Mouse (Mus musculus) T-helper 1 cell (primary cell): ENCODE measurements around the gene Rabl3.

ENCODE experiments used
- in situ Hi-C: fragments of 300-600 bp; cut with MboI, MseI; formaldehyde crosslinking; loops from one replicate; pipeline ENCODE4 v1.15.1; 2025; ENCODE audit warnings: high pct_unique_total_duplicates

The Rabl3 gene

DNA sequence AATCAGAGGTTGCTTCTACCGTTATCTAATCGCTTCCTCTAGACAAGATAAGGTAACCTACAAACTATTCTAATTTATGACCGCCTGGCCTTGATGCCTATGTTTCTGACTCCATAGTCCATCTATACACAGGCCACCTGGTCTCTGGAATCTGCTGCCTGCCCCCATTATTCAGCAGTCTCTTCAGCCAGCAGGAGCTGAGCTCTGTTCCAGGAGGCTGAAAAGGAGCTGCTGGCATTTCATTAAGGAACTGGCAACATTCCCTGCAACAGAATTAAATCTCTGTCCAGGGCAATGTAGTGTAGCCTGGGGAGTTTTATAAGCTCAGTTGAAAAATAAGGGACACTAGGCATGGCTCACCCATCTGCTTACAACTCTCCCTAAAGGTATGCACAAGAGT, 51.2 kb downstream of the Rabl3 start:
- in situ Hi-C loops: no loop called here

DNA sequence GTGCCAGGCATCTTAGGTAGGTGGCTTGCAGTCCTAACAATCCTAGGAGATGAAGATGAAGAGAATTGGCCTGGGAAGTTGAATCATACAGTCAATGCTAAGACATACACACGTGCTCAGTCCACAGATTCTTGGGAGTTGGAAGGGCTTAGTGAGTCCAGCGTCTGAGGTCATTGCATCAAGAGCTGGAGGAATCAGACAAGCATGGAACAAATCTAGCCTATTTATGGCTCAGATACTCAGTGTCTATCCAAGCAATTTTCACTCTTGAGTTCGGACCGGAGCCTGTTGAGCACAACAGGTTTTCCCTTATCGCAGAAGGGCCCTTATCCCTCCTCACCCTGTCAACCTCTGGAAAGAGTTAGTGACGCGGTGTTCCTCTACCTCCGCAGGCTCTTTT, 51.9 kb downstream of the Rabl3 start:
- in situ Hi-C loops: no loop called here

DNA sequence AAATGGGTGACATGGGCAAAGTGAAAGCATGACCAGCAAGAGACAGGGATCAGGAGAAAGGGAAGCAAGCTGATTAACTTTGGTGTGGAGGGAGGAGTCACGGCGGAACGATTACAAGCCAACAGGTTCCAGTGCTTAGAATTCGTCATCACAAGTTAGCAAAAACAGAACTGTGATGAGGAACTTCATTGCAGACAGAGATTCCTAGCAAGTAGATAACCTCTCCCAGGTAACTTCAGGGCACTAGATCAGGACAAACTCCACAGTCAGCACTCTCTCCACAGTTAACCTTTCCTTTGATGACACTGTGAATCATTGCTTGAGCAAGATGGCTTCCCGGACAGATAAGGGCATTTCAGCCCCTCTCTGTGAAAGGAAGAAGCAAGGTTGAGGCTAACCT, 57.7 kb downstream of the Rabl3 start:
- in situ Hi-C loops: no loop called here

DNA sequence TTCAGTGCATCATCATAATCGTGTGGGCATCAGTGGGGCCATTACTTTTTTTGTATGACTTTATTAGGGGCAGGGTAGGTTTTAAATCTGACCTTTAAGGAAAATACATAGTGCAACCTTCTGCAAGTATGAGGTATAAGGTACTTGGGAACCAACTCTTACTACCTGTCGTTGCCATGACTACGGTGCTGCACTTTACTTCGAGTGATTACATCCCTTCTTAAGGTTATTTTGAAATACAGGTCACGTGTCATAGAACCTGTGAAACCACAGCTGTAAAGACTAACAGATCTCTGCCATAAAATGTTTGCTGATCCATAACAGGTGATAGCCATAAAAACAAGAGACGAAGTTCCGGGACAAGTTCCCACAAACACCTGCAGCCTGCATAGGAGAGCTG, 58.8 kb downstream of the Rabl3 start:
- in situ Hi-C loops: no loop called here

DNA sequence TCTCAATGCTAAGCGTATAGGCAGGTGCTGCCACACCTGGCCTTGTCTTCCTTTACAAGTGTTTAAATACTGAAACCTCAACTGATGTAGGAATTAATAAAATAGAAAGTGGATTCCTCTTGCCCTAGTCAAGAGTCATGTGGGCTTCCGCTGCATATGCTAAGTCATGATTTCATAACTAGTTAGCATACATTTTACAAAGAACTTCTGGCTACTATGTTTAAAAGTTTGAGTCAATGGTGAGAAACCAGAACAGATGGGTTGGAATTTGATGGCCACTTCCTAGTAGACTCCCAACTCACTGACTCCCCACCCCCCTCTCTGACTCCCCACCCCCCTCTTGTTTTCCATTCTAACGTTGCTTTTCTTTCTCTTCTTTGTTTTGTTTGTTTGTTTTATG, 59.6 kb downstream of the Rabl3 start:
- in situ Hi-C loops: no loop called here

DNA sequence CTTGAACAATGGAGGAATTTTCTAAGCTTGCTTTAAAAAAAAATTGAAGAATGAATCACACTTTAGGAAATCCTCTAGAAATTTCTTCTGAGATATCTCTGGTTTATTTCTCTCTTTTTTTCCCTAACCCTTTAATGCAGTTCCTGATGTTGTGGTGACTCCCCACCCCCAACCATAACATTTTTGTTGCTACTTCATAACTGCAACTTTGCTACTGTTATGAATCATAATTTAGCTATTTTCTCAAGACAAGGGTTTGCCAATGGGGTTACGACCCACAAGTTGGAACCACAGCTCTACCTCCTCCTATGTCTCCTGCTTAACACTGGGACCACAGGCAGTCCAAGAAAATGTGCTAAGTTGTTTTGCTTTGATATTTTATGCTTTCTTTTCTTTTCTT, 63.7 kb downstream of the Rabl3 start:
- in situ Hi-C loops: loop anchor here (10.0 kb wide), 1 partner anchor 161 kb away; no protein-coding TSS in a partner anchor

DNA sequence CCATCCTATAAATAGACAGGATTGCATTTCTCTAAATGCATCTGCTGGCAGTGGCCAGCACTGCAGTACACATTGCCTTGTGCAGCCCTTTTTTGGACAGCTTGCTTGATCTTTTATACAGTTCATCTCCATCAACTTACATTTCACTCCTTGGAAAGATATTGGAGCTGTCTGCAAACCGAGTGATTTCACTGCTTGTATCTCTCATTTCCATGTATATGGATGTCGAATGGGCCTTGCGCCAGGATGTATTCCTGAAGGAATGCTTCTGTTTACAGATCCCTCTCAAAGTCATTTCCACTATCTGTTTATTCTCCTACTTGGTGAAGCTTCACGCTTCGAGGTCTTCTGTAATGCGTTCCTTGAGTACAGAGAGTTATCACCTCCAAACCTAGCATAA, 64.6 kb downstream of the Rabl3 start:
- in situ Hi-C loops: loop anchor here (10.0 kb wide), 1 partner anchor 161 kb away; no protein-coding TSS in a partner anchor

DNA sequence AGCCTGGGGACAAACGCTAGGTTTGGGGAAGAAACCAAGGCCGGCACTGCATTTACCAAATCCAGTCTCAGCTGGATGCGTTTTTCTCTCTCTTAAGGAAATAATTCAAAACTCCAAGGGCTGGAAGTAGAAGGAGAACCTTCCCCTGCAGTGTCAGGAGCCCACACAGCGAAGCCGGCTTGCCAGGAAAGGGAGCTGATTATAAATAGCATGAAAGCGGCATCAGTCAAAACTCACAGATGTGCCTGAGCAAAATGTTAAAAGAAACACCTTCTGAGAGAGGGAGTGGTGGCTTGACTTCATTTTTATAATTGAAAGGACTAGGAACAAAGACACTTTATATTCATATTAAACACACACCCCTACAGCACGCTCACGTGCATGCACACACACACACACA, 70.6 kb downstream of the Rabl3 start:
- in situ Hi-C loops: no loop called here

DNA sequence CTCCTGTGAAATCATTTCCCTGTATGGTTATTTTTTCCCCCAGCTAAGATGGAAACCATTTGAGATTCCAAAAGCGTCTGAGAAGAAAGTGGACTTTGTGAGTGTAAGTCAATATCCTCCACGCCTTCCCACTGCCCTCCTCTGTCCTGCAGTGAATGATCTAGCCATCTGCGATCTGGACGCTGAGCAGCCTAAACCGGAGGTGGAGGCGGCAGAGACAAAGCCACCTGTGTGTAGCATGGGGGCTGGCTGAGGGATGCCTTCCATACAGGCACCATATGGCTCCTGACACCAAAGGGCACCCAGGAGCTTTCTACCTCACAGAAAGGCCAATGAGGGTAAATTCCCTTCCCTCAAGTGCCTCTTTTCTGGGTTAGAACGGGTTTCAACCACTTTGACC, 71.4 kb downstream of the Rabl3 start:
- in situ Hi-C loops: no loop called here

DNA sequence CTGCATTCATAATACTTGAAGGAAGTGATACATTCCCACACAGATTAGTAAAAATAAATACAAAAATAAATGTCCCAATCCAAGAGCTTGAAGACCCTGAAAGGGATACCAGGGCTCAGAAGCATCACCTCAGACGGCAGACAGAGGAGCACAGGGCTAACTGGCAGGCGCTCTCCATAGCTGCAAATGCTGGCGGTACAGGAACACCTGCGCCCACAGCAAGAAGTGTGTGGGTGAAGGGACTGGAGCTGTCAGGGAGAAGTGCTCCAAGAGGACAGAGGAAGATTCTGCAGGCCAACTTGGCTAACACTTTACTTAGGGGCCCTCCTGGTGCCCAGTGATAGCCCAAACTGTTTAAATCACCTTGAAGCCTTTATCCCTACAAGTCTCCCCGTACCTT, 72.3 kb downstream of the Rabl3 start:
- in situ Hi-C loops: no loop called here

DNA sequence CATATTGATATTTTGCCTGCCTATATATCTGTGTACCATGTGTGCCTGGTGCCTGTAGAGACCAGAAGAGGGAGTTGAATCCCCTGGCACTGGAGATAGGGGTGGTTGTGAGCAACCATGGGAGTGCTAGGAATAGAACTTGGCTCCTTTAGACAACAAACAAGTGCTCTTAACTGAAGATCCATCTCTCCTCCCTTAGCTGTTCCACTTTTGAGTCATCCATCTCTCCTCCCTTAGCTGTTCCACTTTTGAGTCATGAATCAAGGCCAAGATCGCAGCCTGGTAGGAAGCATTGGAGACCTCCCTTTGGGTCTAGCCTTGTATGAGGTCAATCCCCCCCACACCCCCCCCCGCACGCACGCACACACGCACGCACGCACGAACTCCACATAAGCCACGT, 74.9 kb downstream of the Rabl3 start:
- in situ Hi-C loops: no loop called here

DNA sequence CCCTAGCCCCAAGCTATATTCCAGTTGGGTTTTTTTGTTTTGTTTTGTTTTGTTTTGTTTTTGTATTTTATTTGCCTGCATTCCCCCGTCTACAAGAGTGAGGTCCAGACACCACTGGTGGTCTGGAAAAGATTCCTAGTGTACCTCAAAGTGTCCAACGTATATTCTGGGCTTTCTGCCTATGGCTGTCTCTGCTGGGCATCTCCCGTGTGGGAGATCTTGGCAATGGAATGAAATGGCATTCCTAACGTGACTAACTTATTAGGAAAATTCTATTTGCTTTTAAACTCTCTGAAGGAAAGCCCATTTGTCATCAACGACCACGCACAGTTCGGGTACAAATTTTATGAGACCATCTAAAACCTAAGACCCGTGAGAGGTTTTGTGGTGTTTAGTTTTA, 75.7 kb downstream of the Rabl3 start:
- in situ Hi-C loops: no loop called here

DNA sequence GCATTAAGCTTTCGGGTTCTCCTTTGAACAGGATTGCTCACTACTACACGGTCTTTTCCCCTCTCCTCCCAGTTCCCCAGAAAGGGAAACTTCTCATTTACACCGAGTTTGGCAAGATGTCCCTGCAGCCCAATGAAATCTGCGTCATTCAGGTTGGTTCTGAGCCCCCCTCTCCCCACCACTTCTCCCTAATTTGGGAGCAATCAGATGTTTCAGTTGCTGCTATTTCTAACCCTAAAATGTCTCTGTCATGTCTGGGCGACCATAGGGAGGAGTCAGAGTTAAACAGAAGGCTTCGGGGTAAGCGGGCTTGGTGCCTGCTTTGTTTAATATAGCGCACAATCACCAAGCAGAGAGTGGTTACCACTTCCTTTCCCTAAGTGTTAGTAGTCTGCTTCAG, 76.4 kb downstream of the Rabl3 start:
- in situ Hi-C loops: no loop called here

DNA sequence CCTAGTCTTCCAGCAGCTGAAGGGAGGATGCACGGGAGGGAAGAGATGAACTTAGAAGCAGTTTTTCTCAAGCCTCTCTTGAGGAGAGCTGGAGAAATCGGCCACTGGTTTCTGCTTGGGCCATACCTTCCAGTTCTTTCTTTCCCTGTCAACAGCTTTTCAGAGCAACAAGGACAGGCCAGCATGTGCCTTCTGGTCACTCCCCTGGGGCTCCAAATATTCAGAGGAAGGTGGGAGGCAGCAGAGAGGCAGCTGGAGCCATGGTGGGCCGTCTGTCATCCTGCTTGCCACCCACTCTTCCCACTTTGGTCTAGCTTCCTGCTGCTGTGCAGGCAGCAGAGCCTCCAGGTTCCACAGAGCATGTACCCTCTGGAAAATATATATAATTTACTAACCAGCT, 78.0 kb downstream of the Rabl3 start:
- in situ Hi-C loops: no loop called here
